Mouse (Mus musculus) liver, adult 2 months (tissue): ENCODE data around the gene Ss18l2.

Experiments used
- CTCF ChIP-seq: fragments of 200-500 bp; IDR thresholded peaks from 2 replicates; pipeline ENCODE4 v1.5.1; 2011; ENCODE audit warnings: low read depth, low read length, control low read depth
- POLR2A ChIP-seq: fragments of 200-500 bp; IDR thresholded peaks from 2 replicates; pipeline ENCODE4 v1.6.1; 2011; ENCODE audit warnings: low read length, control low read depth; ENCODE audit not compliant: insufficient read depth; ENCODE audit errors: extremely low read depth

- TF ChIP-seq CTCF (no peak), POLR2A (no peak)
Measured at GRCm38 (mm10) chr9:121666957-121667630, 43.0 kb upstream of the Ss18l2 start.
